Mouse (Mus musculus) spleen, embryonic (tissue): ENCODE results near the gene Rnf141.

Experiments used
- CTCF ChIA-PET: fragments of 350-600 bp; sonication (Branson Sonifier 250); formaldehyde crosslinking; loops from one replicate; lab custom pipeline; 2022; lab: Charles Lee

Gene Rnf141

DNA sequence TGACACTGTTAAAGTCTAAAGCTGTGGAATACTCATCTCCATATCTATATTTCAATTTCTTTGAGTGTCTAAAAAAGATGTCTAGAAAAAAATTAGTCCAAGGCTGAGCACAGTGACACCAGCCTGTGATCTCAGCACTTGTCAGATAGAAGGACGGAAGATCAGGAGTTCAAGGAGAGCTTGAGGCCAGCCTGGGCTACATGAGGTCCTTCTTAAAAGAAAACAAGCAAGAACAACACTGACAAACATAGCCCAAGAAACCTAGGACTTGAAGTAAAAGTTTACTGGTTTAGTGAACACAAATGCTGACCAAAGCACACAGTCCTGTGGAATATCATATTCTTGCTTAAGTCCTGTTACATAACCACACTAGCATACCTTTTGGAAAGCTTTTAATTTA is 10.2 kb downstream of the Rnf141 start:
- CTCF ChIA-PET, result no interaction called here

DNA sequence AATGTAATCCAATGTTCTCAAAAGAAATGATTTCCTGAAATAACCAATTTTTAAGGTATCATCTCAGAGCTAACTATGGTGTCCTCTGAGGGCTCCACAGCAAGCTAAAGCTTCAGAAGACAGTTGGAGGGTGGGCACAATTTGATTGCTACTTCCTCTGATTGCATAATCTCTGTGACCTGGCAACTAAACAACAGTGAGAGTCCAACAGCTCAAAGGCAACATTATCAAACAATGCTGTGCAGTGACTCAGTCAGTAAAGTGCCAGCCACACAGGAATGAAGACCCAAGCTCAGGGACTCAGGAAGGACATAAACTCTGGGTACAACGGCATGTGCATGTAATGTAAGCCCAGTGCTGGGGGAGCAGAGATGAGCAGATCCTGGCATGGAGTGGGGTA is 11.2 kb downstream of the Rnf141 start:
- CTCF ChIA-PET, result no interaction called here

DNA sequence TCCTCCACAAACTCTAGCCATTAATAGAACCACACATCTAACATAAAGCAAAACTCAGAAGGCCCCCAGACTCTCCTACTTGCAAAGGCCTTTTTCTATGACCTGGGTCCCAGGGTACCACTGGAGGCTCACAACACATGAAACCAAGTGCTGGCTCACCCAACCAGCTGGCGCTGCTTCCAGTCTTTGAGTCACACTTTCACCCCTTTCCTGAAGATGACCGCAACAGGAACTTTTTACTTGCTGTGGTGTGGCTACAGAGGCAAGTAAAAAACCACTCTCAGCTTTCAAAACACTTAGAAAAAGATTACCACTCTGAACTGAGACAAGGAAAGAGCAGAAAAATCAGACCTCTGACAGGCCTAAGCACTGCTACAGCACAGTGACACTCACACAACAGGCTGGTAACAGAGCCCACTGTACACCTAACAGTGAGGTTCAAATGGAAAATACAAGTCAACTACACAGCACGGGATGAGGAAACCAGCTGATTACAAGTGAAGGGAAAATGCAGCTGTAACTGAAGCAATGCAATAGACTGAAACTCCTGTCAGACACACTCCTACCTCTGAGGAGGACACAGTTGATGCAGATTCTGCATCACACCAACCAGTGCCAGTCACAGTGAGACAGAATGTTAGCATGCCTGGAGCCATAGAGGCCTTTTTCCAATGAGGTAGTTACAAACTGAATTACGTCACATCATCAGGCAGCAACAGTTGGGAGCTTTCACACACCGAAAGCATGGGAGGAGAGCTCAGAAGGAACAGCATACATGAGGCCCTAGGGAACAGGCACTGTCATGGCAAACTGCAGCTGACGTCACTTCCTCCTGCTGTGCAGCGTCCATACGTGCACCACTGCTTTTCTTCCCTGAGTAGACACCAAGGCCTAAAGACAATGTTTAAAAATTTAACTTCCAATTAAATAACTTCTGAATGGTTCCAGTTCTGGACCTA is 20.0 kb downstream of the Rnf141 start:
- CTCF ChIA-PET, result no interaction called here

DNA sequence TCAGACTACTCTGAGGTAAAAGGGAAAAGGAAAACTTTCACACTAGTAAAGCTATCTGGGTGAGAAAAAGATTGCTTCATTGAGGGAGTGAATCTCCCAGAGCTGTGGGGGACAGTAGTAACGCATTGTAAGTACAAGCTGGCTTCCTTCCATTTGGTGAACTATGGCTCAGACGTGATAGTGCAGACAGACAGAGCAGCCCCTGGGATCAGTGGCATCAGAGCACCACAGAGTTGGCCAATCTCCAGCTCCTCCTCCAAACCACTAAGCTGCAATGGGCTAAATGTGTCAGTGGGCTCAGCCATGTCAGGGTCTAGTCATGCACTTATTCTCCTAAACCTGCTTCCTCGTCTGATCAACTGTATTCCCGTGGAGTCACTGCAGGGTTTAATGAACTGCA is 20.7 kb downstream of the Rnf141 start:
- CTCF ChIA-PET, result no interaction called here

DNA sequence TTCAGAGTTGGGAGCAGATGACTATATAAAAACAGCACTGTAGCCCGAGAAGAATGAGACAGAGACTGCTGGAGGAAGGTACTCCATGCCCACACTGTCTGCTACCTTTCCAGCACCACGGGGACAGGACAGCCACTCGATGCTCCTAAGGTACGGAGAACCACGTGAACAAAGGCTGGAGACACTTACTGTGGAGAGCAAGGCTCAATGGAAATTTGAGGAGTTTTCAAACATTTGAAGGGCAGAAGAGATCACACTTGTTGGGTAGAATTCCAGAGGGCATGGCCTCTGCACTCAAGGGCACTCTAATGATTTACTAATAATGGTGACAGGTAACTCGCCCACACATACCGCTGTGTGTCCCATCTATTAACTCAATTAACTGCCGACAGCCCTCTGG is 21.2 kb downstream of the Rnf141 start:
- CTCF ChIA-PET, result no interaction called here

DNA sequence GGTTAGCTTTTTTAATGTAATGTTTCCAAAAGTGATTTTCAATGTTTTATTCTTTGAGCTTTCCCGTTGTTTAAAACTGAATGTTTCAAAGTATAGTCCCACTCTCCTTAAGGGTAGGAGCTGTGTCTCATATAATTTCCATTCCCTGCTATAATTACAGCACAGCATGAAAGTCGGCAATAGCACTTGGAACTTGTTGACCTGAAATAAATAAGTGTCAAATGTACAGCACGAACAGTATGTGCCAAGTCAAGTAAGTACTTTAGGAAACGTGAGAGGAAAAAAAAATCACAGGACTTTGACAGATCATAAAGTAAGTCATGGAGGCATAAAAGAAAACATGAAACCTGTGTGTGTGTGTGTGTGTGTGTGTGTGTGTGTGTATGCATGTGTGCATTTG is 22.2 kb downstream of the Rnf141 start:
- CTCF ChIA-PET, result interaction anchor here (1.1 kb wide), 1 partner anchor 121 kb away, joined by 3 read pairs; no protein-coding TSS in a partner anchor

DNA sequence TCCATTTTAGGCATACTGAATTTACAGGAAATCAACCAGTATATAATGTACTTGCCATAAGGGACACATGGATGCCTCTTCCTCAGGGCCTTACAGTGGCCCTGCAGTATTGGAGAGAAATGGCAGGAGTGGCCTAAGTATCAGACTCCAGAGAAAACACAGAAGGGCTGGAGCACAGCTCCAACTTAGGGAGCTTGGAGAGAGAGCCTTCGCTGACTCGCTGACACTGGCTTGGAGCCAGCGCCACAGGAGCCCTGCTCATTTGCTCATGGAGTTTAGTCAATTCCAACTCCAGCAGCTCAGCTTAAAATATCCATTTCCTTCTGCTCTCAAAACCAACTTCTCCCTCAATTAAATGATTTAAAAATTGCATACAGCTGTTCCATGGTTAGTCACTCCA is 22.6 kb downstream of the Rnf141 start:
- CTCF ChIA-PET, result interaction anchor here (1.1 kb wide), 1 partner anchor 121 kb away, joined by 3 read pairs; no protein-coding TSS in a partner anchor

DNA sequence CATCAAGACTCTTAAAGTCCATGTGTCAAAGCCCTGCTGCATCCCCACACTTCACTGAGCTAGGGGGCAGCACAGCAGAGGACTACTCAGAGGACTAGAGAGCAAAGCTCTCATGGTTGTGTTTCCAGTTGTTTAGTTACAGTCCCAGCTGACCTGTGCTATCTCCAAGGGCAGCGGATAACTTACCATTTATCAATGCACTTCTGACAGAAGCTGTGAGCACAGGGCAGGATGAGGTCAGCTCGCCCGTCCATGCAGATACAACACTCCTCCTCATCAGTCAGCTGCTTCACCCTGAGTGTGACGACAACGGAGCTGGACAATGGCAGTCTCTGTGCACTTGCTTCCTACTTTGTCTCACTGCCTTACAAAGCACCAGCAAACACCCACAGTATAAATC is 23.2 kb downstream of the Rnf141 start:
- CTCF ChIA-PET, result interaction anchor here (1.1 kb wide), 1 partner anchor 122 kb away, joined by 3 read pairs; no protein-coding TSS in a partner anchor

DNA sequence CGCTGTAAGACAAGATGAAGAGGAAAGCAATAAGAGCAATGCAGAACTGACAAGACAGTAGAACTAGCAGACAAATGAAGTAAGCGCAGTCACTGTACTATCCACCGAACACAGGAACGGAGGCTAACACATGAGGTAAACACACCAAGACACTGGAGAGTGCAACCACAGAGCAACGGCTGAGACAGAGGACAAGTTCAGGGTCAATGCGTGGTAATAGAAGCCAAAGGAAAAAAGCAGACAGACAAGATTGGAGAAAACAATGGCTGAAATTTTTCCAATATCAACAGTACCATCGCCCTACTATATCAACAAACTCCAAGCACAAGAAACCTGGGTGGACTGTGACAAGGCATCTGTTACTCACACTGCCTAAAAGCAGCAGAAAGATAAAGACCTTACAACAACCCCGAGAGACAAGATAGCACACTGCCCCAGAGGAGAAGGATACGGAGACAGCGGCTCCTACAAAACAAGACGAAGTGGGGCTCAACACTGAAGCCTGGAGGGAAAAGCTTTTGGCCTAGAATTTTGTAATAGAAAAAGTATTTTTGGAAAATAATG is 25.4 kb downstream of the Rnf141 start:
- CTCF ChIA-PET, result no interaction called here

DNA sequence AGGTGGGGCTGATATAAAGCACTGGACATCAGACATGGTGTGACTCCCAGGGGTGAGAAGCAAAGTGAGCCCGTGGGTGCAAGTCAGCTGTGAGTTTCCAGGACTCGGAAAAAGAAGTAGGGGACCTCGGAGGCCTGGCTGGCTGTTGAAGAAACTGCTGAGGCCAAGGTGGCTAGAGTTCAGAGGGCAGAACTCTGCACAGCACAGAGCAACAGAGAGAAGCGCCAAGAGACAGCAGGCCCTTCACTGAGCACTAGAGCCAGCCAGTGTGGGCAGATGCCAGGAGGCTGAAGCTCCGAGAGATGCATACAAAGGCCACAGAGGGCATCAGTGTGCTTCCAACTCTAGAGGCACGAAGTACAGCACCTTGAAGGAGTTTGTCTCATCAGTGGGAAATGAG is 26.1 kb downstream of the Rnf141 start:
- CTCF ChIA-PET, result interaction anchor here (0.7 kb wide), 1 partner anchor 200 kb away, joined by 3 read pairs; no protein-coding TSS in a partner anchor

DNA sequence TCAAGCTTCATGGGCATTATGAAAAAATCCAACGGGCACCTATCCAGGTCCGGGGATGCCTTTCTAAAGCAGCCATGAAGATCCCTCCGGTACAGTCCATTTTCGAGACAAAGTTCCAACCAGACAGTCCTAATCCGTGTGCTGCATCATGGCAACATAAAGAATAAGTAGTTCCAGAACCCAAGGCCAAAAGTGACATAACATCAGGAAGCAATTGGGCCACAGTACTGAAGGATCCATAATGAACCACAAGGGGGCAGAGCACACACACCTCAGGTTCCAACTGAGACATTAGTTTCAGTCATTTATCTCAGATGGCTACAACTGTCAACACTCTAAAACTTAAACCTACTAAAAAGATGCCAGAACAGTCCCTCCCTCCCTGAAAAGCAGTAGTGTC is 28.2 kb downstream of the Rnf141 start:
- CTCF ChIA-PET, result no interaction called here

DNA sequence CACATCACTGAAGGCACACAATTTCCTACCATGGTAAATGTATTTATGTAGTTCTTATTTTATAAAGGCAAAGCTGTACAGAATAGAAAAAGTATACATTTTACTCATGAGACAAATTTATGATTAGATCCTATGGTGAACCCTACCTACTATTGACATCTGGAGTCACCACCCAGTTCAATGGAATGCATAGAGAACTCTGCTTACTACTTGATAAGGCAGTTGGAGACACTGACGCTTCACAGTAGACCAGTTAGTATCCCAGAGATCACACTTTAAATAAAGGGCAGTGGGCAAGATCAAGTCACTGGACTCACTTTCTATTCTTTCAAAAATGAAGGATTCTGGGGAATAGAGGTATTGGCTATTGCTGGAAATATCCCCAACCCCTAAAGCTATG is 30.3 kb downstream of the Rnf141 start:
- CTCF ChIA-PET, result no interaction called here

DNA sequence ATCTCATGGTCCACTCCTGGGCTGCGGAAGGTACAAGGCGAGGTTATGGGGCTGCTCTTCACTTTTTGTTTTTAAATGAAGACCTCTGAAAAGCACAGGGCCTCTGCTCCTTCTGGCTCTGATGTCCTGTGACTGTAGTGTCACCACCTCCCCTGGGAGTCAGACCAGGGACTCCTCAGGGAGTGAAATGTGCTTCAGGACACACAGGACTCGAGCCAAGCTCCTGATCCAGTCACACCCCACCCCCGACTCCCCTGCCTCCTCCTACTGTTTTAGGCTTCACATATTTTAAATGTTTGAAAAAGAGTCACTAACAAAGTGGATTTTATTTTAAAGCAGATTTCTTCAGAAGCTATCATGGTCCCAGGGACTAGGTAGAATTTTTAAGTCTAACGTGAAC is 32.7 kb downstream of the Rnf141 start:
- CTCF ChIA-PET, result no interaction called here

DNA sequence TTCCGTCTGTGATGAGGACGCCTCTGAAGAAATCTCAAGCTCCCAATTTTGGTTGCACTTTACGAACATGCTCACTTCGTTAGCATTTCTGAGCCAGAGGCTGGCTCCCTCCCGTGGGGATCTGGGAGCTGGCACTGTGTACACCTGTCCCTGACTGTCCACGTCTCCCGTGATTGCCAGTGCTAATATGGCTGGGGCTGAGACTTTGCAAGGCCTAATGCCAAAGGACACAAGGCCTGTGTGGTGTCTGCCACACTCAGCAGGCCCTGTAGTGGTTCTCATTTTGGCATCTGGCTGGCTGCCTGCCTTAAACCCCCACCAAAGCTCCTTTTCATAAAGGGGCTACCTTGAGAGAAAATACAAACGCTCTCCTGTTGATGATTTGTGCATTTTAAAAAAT is 33.3 kb downstream of the Rnf141 start:
- CTCF ChIA-PET, result no interaction called here

DNA sequence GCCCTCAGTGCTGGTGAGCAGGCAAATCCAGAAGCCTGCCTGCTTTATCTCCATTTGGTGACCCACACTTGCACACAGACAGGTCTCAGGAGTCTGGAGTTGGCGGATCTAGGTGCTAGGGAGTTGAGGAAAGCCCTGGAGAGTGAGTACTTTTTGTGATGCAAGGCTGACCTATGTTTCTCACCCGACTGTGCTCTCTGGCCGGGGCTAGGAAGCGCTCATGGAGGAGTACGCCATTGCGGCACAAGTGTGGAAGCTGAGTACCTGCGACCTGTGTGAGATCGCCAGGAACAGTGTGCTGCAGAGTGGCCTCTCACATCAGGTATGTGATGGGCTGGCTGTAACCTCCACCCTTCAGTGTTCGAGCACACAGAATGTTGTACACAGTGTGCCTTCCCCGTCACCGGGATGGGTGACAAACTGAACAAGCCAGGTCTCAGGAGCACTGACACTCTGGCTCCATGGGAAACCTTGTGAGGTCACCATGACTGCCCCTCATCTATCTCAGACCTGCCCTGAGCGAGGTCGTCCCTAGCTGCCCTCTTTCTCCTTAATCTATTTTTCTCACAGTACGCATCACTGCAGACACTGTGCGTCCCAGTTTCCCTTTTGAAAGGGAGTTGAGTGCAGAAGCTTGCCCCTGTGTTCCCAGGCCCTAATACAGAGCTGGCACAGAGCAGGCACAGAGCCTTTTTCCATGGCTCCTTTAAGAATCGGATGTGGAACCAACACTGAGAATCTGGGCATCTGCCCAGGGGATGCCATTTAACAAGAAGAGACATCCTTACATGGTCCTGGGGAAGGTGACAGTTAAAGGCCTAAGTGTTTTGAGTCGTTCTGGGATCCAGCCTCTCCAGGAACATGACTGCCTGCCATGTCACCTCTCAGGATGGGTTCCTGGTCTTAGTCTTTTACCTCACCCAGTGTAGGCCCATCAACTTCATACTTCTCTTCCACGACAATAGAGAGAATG is 34.4 kb downstream of the Rnf141 start:
- CTCF ChIA-PET, result no interaction called here

DNA sequence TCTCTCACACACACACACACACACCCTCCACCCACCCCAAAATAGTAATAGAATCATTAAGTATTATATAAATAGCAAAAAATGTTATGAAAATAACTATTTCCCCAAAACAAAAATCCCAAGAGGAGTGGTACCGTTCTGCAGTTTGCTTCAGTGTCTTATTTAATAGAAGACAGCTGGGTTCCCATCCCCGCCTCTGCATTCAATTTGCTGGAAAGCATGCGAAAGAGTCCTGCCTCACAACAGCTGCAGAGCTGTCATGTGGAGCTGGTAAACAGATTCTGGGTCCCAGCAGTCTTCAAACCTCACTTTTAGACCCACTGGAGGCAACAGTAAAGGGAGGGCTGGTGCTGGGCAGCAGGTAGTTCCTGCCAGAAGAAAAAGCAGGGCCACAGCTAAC is 35.3 kb downstream of the Rnf141 start:
- CTCF ChIA-PET, result no interaction called here

DNA sequence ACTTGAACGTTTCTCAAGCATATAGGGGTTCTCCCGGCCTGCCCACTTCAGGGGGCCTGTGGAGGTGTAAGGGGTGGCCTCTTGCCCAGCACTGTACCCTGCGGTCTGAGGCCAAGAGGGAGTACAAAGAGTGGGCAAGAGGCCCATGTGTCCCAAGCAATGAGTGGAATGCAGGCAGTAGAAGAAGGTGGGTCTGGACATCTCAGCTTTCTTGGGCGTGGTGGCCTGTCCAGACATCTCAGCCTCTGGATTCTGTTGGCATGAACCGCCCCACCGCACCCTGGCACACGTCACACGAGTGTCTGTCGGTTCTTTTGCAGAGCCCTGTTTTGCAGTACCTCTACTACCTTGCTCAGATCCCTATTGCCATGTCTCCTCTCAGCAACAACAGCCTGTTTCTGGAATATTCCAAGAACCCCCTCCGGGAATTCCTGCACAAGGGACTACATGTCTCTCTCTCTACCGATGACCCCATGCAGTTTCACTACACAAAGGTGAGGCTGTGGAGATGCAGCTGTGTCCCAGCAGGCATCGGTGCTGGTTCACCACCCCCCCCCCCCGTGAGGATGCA is 36.7 kb downstream of the Rnf141 start:
- CTCF ChIA-PET, result no interaction called here

DNA sequence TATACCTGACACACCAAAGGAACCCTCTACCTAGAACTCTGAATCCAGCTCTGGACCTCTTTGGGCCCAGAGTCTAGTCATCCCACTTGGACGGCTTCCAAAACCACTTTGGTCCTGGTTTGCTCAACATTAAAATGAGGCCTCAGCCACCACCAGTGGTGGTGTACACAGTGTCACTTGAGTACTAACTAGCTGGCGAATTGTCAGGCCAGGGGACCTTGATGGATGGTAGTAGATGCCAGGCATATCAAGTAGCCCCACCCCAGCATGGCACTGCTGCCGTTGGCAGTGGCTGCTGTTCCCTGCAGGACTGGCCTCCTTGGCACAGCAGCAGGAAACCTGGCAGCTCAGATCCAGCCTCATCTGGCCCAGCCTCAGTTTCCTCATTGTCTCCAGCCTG is 40.0 kb downstream of the Rnf141 start:
- CTCF ChIA-PET, result no interaction called here

DNA sequence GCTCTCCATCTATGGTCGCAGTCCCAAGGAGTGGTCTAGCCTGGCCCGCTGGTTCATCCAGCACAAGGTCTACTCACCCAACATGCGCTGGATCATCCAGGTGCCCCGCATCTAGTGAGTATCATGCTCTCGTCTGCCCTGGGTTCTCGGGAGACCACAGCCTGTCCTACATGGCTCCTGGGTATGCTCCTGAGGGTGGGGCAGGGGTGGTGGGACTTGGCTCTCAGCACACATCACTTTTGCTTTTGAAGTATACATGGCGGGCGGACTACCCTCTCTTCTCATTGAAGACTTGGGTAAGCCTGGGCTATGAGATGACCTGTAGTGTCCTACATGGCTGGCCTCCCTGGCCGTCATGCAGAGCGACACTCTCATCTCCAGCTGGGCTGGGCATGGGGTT is 41.1 kb downstream of the Rnf141 start:
- CTCF ChIA-PET, result no interaction called here

DNA sequence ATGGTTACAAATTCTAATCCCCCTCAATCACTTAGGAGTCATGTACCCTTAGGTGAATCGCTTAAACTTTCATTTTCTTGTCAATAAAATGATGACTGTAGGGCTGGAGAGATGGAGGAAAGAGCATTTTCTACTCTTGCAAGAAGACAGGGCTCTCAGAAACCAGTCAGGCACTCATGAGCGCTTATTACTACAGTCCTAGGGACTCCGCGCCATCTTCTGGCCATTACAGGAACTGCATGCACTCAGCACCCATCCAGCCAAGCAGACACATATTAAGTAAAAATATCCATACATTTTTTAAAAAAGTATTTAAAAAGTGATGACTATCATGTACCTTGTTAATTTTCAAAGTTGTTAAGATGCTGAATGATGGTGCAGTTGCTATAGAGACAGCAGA is 43.2 kb downstream of the Rnf141 start:
- CTCF ChIA-PET, result interaction anchor here (0.6 to 2.9 kb wide), 4 partner anchors 12 to 74 kb away, joined by 3 to 15 read pairs (median 4); no protein-coding TSS in a partner anchor

DNA sequence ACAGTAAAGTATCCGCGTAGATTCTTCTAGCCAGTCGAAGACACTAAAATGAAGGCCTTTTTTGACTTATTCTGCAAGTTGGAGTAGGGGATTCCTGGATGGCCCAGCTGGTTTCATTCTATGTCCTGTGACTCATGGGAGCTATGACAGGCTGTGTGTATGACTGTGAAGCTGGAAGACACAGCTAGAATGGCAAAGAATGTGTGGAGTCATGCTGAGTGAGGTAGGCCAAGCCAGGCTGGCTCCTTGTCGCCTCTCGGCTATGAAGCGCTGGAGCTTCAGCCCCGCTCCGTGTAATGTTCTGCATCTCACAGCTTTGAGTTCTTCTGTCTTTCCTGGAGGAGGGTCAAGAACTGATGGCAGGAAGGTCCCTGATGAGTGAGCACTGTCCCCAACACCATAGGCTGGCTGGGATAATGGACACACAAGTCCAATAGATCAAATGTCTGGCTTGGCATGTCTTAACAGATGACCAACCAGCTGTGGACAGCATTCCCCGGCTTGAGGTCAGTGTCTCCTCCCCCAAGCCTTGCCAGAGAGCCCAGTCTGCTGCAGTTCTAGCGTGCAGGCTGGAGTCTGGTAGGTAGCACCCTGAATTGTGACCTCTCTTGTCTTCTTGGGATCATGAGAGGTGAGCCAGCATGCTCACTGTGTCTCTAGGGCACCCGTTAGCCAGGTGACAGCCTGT is 46.4 kb downstream of the Rnf141 start:
- CTCF ChIA-PET, result interaction anchor here (1.0 kb wide), 1 partner anchor 71 kb away, joined by 3 read pairs; no protein-coding TSS in a partner anchor
